Mouse (Mus musculus) kidney, postnatal 36 days (tissue): Measurements from ENCODE around the gene Plekha3.

ENCODE experiments used
- DNase-seq, 2 experiments: peaks; one replicate each; pipeline ENCODE4 v3.0.0; 2021 to 2022; ENCODE audit warnings: mixed read lengths in 2 of 2

Gene Plekha3

DNA sequence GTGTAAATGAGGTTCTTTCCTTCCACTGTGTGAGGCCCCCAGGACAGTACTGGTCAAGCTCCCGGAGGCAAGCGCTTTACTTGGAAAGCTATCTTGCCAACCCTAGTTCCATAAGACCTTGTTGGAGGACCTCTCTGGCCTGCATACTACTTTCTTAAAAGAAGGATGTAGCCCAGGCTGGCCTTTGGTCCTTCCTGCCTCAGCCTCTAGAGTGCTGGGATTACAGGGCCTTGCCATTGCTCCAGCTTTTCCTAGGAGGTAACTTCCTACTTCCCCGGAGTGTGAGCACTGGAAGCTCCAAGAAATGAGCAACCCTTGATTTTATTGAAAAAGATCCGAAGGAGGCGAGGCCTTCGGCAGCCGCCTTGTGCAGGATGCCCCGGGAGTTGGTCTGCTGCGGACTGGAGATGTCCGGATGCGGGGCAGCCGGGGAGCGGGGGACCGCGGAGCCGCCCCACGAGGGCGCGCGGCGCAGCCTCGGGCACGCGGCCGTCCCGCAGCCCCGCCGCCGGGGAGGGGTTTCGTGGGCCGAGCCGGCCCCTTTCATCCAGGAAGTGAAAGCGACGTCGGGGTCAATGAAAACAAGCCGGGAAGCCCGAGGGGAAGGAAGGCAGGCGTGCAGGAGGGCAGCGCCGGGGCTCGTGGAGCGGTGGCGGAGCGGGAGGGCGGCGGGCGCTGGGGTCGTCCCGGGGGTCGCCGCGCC, at the start of gene Plekha3:
Plekha3 (plus strand) TSS at position 557 of the 703 bp plus-strand sequence.
- DNase-seq = peak; percentile 88 to 91

DNA sequence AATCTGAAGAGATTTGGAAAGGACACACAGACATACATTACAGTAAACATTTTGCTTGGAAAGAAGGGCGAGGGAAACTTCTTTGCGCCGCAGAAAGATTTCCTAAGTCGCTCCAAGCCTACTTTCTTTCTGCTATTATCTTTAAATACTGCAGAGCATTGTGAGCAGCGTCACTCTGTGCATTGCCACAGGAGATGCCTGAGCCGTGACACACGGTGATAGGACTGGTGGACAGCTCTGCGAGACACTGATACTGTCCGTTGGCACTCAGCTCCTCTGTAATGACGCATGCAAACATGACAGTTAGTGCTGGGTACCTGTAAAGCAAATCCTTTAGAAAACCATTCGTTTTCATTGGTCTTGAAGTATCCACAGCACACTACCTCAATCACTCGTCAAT, 44.8 kb upstream of the Plekha3 start:
- no peak for DNase-seq

DNA sequence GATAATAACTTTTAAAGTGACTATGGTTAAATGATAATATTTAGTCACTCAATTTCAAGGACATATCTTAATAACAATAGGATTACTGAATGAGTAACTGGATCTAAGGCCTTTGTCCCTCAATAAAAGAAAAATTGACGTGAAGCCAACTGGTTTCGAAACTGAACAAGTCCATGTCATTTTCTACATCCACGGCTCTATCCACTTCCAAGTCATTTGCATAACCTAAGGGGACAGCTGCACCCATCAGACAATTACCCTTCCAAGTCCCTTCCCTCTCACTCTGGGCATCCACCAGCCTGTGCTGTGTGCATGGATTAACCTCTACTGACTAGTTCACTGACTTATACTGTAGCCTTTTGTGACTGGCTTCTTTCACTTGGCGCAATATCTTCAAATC, 43.5 kb upstream of the Plekha3 start:
- DNase-seq = no peak

DNA sequence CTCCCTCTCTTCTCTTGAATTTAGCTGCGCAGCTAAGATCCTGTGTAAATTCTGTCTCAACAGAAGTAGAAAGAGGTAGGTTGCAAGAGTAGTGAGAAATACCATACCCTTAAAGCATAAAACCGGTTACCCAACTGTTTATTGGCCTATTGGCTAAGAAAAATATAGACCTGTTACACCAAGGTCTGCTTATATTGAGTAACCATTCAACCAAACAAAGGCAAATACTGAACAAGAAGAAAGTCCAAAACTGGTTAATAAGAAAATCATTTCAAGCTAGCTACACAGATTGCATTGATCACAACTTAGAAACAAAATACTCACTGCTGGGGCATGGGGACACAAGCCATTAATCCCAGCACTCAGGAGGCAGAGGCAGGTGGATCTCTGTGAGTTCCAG, 35.4 kb upstream of the Plekha3 start:
- no peak for DNase-seq

DNA sequence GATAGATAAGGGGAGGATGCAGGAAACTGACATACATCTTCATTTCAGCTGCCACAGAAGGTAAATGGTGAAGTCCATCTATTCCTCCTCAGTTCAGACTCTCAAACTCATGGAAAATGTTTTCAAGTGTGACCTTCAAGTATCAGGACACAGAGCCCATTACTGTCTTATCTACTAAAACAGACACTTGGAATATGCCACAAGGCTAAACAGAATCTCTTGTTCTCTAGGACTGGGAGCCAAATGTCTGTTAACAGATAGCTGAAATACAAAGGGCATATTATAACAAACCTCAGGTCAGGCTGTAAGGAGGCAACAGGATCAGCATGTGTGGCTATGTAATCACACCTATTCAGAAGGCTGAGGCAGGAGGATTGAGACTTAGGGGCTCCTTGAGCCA, 31.3 kb upstream of the Plekha3 start:
- no peak for DNase-seq

DNA sequence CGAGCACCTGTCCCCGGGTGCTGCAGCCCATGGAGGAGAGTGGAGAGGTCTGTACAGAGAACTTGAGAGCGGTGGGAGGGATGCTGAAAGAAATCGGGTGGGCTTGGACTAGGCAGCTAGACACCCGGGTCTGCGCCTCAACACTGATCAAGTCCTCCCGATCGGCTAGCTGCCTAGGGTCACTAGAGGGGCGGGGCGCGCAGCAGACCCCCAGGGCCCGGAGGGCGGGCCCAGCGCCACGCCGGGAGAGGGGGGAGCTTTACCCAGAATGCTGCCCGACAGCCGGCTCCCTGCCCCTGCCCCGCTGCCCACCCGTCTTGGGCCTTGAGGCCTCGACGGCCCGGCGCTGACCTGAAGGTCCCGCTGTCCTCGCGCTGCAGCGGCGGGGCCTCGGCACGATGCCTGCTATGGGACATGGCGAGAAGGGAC, 27.6 kb upstream of the Plekha3 start:
- no peak for DNase-seq

DNA sequence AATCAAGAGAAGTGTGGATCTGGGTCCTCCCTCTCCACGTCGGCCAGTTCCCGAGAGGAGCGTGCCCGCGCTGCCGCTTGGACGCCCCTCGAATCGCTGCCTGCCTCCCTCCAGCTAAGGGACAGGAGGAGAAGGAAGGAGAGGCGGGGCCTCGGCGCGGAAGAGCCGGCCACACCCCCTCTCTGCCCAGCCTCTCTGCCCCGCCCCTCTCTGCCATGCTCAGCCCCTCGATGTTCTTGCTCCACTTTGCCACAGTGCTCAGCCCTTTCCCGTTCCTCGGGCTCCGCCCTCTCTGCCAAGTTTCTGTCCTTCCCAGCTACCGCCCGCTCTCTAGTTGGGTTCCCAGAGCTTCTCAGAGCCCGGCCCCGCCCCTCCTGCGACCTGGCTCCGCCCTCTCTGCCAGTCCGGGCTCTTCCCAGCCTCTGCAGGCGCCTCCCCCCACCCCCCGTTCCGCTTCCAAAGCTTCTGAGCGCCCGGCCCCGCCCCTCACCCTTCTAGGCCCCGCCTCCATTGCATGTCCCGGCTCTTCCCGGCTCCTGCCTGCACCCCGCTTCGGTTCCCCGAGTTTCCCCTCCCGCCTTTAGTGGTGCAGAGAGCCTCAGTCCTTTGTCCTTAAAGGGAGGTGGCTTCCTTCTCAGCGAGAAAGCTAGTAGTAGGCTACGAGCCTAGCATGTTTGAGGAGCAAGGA, 27.1 kb upstream of the Plekha3 start, which contains the start of the genes Prkra and Pjvk:
Prkra (minus strand) TSS at position 133 of the 688 bp plus-strand sequence.
Pjvk (plus strand) TSS at position 594 of the 688 bp plus-strand sequence.
- DNase-seq = peak; percentile 99 to 100

DNA sequence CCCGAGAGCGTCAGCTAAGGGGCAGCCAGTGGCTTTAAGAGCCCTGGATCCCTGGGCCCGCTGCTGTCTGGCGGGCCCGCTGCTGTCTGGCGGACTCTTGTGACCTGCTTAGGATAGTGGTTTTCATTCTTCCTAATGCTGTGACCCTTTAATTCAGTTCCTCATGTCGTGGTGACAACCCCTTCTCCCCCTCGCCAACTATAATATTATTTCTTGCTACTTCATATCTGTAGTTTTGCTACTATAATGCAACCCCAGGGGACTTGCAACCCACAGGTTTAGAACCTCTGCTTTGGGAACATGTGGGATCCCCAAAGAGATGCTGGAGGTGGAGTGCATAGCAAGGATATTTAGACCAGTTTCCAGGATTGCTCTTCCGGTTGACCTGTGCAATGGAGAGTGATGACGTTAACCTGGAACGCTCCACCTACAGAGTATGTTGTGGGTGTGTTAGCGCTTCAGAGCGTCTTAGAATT, 26.4 kb upstream of the Plekha3 start:
- no peak for DNase-seq

DNA sequence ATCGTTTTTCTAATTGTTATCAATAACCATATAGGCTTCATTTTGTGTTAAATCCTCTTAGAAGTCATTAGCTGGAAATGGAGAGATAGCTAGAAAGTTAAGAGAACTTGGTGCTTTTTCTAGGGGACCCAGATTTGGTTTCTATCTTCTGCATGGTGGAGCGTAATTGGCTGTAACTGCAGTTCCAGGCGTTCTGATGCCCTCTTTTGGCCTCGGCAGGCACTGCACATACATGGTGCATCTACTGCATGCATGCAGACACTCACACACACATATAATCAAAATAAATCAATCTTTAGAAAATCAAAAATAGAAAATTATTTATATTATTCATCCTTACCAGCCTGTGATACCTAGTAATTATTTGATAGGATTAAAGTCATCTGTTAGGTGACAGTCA, 22.0 kb upstream of the Plekha3 start:
- no peak for DNase-seq

DNA sequence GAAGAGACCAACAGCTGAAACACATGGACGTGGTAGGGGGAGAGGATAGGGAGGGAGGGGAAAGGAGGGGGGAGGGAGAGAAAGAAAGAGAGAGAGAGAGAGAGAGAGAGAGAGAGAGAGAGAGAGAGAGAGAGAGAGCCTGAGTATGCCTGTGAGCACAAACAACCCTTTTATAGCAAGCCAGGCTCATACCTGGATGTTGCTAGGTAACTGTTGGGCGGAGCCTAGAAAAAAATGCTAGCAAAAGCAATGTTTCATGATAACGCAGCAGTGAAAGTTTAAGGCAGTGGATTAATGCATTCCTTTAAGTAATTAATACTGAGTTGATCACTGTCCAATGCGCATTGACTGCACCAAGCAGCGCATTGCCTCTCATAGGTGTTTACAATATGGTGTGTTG, 20.4 kb upstream of the Plekha3 start:
- DNase-seq = peak; percentile 30 to 36

DNA sequence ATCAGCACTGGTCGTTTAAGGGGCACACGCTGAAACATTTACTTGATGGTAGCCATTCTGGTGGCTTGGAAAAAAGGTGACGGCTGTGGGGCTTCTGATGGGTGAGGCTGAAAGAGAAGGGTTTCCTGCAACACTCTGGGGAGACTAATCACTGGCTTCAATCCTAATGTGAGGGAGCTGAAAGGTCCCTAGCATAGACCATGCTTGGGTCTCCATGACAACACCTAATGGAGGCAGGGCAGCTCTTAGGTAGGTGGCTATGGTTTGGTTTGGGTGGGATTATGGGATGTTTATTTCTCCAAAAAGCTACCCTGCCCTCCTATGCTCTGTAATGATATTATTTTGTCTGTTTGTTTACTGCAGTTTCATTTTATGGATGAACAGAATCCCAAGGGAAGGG, 19.6 kb upstream of the Plekha3 start:
- no peak for DNase-seq

DNA sequence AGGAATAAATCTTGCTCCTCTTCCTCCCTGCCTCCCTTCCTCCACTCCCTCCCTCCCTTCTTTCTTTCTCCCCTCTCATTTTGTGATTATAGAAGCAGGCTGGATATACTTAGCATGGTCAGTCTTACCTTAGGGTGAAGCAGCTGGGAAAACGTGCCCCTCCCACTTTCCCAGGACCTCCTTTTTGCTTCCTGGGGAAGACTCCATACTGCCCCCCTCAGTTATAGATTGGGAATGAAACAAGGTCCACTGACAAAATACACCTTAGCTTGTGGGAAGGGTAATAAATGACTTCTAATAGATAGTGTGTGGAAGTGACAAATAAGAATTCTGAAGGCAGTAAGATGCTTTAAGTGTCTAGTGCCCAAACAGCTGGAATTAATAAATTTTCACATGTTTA, 19.1 kb upstream of the Plekha3 start:
- DNase-seq = peak; percentile 42 to 43

DNA sequence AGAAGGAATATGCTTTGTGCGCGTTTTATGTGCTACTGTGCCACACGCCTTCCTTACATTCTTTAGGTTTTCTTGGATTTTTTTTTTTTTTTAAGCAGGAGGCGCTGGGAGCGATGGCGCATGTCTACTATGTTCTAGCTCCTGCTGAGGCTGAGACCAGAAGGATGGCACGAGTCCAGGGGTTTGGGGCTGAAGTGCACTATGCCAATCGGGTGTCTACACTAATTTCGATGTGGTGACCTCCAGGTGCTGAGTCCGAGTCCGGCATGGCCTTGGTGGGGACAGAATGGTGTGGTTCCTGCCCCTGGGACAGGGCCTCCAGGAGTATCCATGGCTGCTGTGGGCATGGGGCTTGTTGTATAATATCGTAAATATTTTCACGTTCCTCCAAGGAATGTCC, 16.5 kb upstream of the Plekha3 start:
- DNase-seq = no peak

DNA sequence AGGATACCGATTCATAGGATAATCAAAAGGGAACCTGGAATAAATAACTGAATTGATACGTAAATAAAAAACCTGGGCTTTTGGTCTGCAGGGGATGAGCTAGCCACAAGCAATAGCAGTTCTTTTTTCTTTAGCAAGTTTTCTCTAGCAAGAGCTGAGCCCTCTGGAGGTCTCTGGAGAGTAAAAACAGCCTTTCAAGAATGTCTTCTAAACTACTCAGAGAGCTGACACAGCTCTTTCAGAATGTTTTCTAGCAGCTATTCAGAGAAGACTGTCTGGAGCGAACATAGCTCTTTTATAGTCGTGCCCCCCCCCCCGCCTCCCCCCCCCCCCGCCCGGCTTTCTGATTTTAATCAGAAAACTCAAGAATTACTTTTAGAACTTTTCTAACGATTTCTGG, 15.7 kb upstream of the Plekha3 start:
- no peak for DNase-seq

DNA sequence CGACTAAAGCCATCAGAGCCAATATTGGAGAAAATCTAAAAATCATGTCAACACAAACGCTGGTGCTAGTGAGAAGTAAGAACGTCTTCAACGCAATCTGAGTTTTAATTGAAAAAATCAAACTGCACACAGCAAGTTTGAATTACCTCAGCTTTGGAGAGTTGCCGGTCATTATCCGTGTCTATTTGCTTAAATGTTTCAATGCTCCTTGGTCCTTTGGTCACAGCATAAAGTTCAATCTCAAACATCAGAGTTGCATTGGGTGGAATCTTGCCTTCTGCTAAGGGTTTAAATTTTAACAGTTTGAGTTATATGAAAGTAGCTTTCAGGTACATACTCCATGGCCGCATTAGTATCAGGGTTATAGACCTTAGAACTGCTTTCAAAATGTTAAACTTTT, 9.6 kb upstream of the Plekha3 start:
- DNase-seq = peak in 1 of 2 experiments; percentile 65

DNA sequence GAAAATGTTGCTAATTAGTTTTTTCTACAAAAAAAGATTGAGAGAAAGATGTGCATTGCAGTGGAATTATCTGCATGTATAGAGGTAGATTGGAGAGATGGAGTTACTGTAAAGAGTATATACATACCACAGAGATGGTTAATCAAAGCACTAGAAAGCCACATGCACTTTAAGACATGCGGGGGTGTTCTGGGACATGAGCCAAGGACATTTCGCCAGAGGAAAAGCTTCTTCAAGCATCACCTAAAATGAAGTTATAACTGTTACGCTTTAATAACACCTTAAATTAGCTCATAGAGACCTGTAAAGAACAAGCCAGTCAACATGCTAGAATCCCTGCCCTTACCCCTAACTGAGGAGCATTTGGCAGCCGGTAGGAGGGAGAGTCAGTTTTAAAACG, 7.9 kb upstream of the Plekha3 start:
- no peak for DNase-seq

DNA sequence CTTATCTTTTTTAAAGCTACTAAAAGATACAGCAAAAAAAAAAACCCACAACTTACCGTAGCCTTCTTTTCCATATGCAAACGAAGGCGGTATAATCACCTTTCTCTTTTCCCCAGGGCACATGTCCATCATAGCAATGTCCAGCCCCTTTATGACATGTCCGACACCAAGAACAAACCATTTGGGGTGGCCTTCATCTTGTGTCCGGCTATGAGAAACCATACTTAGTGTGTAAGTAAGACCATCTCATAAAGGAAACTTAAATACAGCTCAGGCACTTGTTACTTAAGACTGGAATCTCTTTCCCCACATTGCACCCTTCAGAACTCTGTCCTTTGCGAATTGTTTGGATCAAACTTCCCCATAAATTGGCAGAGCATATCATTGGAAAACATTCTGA, 3.4 kb upstream of the Plekha3 start:
- no peak for DNase-seq

DNA sequence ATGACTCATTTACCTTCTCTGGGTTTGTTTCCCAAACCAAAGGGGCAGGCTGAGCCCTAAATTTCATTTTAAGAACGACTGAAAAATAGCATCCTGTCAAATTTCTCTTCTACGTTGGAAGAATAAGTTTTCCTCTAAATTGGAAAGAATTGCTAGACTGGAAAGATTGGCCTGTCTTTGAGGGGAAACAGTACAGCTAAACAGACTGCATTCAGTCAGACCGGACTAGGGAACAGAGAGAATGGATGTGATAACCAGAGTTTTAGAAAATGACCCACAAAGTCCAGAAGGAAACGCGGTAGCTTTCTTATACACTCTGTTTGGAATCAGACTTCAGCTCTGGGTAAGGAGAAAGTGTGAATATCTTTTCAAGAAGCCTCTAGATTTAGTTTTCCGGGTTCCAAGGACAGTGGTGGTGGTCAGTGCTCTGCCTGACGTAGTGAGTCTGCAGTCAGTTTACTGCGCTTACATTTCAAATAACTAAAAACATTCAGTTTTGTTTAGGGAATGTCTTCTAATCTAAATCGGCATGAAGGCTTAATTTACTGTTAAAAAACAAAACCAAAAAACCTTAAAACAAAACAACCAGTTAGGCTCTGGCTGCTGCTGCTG, 2.8 kb upstream of the Plekha3 start:
- no peak for DNase-seq

DNA sequence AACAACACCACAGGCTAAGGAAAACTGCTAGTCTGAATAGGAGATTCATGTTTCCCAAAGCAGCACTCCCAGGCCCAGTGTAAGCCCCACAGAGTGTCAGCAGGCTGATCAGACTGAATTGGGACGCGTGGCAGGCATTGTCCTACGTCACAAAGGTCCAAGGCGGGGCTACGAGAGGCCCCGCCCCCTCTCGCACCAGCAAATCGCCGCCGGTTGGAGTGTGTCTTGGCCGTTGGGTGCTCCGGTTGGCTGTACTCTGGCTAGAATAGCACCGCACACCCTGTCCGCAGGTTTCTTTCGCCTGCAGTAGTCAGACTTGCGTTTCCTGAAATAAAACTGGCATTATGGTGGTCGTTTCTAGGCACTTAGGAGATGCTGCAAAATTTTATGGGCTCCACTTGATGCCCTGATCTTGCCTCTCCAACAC, 2.1 kb upstream of the Plekha3 start, which contains the start of gene Fkbp7:
Fkbp7 (minus strand) TSS at position 151 of the 427 bp plus-strand sequence.
- peak; percentile 94 to 96 for DNase-seq

DNA sequence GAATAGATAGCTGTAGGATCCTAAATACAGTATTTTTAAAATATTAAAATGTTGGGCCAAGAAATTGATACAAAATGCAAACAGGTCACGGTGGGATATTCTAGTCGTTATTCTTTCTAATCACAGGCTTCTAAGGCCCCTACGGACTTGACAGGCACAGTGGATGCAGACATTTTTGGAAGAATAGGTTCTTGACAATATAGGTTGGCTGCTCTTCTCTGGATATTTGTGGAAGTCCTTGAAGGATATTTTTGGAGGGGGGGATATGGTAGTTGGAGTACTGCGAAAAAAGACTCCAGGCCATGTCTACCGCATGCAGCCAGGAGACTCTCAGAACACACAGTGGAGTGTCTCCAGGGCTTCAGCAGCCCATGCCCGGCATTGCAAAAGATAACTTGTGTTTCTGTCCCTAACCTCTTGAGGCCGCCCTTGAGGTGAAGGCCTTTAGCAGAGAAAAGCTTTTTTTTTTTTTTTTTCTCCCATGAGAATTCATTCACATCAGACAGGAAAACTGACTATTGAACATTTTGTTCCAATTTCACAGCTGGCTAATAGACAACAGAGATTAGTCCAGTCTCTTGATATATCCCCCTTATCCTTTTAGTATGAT, 1.5 kb upstream of the Plekha3 start:
- peak; percentile 79 to 82 for DNase-seq

DNA sequence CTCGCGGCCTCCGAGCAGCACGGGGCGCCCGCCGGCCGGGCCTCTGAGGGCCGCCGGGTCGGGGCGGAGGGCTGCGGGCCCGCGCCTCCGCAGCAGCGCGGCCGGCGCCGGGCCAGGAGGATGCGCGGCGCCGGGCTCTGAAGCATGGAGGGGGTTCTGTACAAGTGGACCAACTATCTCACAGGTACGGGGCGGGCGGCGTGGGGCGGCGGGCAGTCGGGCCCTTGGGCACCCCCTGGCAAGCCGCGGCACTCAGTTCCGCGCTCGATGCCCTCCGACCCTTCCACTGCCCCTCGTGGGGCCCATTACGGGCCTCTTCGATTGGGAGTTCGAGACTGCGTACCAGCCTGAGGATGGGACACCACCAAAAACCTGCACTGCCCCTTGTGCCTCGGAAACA, 370 bp downstream of the Plekha3 start:
- DNase-seq = no peak

DNA sequence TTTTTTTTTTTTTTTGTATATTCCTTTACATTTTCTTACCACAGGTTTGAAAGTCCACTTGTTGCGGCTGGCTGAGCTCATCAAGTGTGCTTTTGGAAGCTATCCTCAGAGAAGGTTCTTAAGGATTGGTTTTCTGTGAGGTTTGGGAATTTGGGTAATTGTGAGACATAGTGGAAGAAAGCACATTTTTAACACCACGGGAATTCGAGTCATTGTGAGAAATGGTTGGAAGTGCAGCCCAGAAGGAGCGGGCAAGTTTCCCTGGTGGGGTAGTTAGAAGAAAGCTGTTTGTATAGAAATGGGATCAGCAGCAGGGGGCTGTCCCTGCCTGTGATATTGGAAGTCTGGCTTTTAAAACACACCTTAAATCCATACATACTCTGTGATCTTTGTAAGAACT, 868 bp downstream of the Plekha3 start:
- DNase-seq = no peak
